Mouse (Mus musculus): ENCODE results near the gene Grrp1. TPM values are rescaled to one million over a fixed set of nuclear protein-coding genes. Genes with fewer than 3 reads are reported as not detected.
"Not testable (repeated sequence)": the region's sequence is repeated elsewhere in the genome, so short reads cannot be mapped to it uniquely, and the experiment has no call there.

The Grrp1 gene
- polyA plus RNA-seq, 1 experiment from 2014 or later = 10.4 TPM

DNA sequence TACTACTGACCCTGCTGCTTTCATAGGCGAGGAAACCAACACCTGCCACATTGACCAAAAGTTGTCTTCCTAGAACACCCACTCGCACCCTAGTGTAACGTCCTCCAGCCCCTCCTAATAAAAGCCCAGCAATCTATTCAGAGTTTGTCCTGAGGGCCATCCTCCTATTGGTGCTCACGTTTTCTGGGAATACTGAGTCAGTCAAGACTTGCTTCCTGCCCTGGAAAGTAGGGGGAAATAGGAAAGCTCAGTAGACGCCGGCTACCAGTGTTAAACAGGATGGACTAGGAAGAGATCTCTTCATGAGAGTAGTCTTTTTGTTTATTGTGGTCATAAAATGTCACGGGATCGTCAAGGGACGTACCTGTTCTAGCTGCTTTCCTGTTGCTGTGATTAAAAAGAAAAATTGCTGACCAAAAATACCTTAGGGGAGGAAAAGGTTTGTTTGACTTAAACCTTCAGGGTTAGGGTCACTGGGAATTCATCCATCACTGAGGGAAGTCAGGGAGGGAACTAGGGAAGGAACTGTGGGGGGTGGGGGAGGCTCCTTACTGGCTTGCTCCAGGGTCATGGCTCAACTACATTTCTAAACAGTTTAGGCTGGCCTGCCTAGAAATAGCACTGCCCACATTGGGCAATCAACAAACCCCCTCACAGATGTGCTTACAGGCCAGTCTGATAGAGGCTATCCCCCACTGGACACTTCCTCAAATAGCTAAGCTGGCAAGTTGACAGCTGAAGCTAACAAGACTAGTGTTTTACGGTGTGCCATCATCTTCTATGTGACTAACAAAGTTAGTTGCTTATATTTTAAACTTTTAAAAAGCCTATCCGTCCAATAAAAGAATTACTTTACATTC lies 34.7 kb upstream of the Grrp1 start:
- Histone ChIP-seq H3K4me1 (replicated peaks) (peaks cover 30% of the 10 kb centered on the region), H3K27me3 (peaks cover 10% of the 10 kb centered on the region), H3K4me3 (peak overlapping the region; percentile 100), H3K36me3 (peaks cover 12% of the 10 kb centered on the region), H3K9ac (peak overlapping the region; percentile 99), H3K9me3 (no peaks in the 10 kb centered on the region), H3K27ac (replicated peaks) (peak overlapping the region; percentile 100), H3K4me2 (peak overlapping the region; percentile 73)
- 27% methylated on average over 11 of the region's 11 CpGs for WGBS
- ATAC-seq (ENCODE audit: low read depth) = no peak

DNA sequence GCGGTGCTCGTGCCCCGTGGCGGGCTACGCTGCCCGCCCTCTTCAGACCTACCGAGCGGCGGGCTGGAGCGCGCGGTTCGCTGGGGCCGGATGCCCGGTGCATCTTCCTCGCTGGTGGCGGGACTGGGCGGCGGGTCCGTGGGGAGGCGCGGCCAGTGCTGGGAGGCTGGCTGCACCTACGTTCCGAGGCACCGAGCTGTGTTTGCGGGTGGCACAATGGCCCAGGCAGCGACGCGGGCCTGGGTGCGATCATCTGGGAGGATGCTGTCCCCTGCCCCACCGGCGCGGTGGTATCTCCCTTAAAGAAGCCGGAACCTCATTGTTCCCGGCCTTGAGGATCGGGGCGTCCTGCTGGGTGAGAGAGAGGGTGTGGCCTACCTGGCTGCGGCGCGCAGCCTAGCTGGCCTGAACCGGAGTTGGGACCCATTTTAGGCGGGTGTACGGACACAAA lies 33.7 kb upstream of the Grrp1 start, which contains the start of gene Pdik1l:
Gene Pdik1l, minus strand, starts transcription at position 321 of the 451 bp plus-strand sequence.
- peaks cover 22% of the 10 kb centered on the region for H3K36me3 ChIP-seq
- WGBS = under 1% methylated on average over 38 of the region's 43 CpGs
- H3K4me2 ChIP-seq = peak within 1 kb of the TSS; percentile 95
- H3K4me1 ChIP-seq (replicated peaks) = peaks cover 30% of the 10 kb centered on the region
- ATAC-seq (ENCODE audit: low read depth) = peak; percentile 89
- H3K27ac ChIP-seq (replicated peaks) = peak within 1 kb of the TSS; percentile 100
- H3K9me3 ChIP-seq = no peaks in the 10 kb centered on the region
- no peaks in the 10 kb centered on the region for H3K27me3 ChIP-seq
- peak within 1 kb of the TSS; percentile 99 for H3K9ac ChIP-seq
- H3K4me3 ChIP-seq = peak within 1 kb of the TSS; percentile 100

- WGBS = under 1% methylated on average over 58 of the region's 59 CpGs
- H3K4me1 ChIP-seq (replicated peaks) = peaks cover 30% of the 10 kb centered on the region
- peak overlapping the region; percentile 100 for H3K27ac ChIP-seq (replicated peaks)
- peak overlapping the region; percentile 99 for H3K9ac ChIP-seq
- peak overlapping the region; percentile 100 for H3K4me3 ChIP-seq
- H3K27me3 ChIP-seq = no peaks in the 10 kb centered on the region
- peak; percentile 96 for ATAC-seq (ENCODE audit: low read depth)
- H3K36me3 ChIP-seq = peaks cover 25% of the 10 kb centered on the region
- H3K4me2 ChIP-seq = peak overlapping the region; percentile 95
- H3K9me3 ChIP-seq = no peaks in the 10 kb centered on the region
Measured at GRCm38 (mm10) chr4:134287168-134287564, 33.3 kb upstream of the Grrp1 start.

- WGBS = 2% methylated on average over 59 of the region's 59 CpGs
Measured at GRCm38 (mm10) chr4:134286226-134287167, 32.6 kb upstream of the Grrp1 start.

DNA sequence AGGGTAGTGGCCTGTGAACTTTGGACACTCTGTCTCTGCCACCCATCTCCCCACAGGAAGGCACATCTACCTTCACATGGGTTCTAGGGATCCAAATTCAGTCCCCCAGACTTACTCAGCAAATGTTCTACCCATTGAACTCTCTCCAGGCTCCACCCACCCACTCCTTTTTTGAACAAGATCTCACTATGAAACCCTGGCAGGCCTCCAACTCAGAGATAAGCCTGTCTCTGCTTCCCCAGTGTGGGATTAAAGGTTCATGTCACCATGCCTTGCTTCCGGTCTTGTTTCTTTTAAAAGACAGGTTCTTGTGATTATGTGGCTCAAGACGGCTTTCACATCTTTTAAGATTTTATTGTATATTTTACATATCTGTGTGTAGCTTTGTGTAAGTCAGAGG lies 31.0 kb upstream of the Grrp1 start:
- WGBS = 93% methylated on average over 2 of the region's 2 CpGs
- no peaks in the 10 kb centered on the region for H3K27me3 ChIP-seq
- H3K36me3 ChIP-seq = peaks cover 45% of the 10 kb centered on the region
- H3K9ac ChIP-seq = no peak overlapping the region
- H3K4me1 ChIP-seq (replicated peaks) = peaks cover 30% of the 10 kb centered on the region
- ATAC-seq (ENCODE audit: low read depth) = no peak
- no peak overlapping the region for H3K4me3 ChIP-seq
- no peak overlapping the region for H3K27ac ChIP-seq (replicated peaks)
- no peak overlapping the region for H3K4me2 ChIP-seq
- no peaks in the 10 kb centered on the region for H3K9me3 ChIP-seq

More at GRCm38 (mm10) chr4:134286226-134287167, 32.6 kb upstream of the Grrp1 start:
- Histone ChIP-seq H3K4me2 (peak overlapping the region; percentile 95), H3K4me3 (peak overlapping the region; percentile 100), H3K36me3 (peaks cover 31% of the 10 kb centered on the region), H3K27ac (replicated peaks) (peak overlapping the region; percentile 100), H3K27me3 (no peaks in the 10 kb centered on the region), H3K4me1 (replicated peaks) (peaks cover 30% of the 10 kb centered on the region), H3K9me3 (no peaks in the 10 kb centered on the region), H3K9ac (peak overlapping the region; percentile 99)
- peak; percentile 68 for ATAC-seq (ENCODE audit: low read depth)

DNA sequence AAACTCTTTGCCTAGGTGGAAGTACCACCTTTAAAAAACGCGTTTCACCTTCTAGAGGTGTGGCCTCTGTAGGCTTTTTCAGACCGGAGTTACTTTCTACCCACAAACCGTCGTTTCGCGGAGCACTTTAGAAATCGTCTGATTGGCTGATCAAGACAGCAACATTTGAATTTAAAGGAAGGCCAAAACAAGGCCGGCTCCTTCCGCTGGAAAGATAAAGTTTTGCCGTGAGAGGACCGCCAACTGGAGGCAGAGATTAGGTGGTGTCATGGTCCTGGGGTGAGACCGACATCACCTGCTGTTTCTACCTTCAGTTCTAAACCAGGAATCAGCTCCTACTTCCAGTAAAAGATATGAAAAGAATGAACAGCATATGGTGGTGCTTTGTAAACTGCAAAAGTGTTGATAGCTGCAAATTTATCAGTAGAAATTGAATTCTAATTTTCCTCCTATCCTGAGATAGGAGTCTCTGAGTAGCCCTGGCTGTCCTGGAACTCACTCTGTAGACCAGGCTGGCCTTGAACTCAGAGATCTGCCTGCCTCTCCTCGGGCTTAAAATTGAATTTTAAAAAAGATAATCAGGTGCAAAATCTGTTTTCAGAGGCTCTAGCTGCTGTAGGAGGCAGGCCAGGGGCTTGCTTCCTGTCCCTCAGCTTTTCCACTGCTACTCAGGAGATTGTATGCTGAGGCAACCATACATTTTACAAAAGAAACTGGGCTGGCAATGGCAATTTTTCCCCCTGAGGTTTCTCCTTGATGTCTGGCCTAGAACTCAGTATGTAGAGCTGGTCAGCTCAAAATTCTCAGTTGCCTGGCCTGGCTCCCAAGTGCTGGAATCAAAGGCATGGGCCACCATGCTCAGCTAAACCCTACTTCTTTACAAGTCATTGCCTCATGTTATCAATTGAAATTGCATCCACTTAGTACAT lies 19.8 kb upstream of the Grrp1 start:
- Histone ChIP-seq H3K4me2 (peak overlapping the region; percentile 23), H3K27me3 (no peaks in the 10 kb centered on the region)

DNA sequence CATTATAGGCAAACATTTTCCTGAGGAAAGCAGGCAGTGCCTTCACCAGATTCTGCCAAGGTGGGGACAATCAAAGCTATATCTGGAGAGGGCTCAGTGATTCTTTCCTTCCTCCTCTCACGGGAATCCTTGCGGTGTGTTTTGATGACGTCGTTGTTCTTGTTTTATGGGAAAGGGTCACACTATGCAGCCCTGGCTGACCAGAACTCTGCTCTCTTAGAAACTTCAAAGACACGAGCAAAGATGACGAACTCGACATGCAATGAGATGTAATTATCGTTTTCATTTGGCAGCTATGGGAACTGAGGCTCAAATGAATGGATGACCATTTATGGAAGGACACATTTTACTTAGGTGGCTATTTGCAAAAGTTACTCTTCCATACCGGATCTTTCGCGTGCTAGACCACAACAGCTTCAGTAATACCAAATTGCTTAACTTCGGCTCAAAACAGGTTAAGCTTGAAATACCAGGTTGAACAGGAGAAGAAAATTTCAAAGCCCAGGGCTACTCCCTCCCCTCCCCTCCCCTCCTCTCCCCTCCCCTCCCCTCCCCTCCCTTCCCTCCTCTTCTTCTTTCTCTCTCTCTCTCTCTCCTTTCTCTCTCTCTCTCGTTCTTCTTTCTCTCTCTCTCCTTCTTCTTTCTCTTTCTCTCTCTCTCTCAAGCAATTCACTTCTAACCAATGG lies 19.0 kb upstream of the Grrp1 start:
- WGBS = 26% methylated on average over 12 of the region's 13 CpGs
- Histone ChIP-seq H3K4me2 (peak overlapping the region; percentile 23), H3K27me3 (no peaks in the 10 kb centered on the region), H3K4me3 (no peak overlapping the region), H3K36me3 (peaks cover 17% of the 10 kb centered on the region), H3K27ac (replicated peaks) (no peak overlapping the region), H3K9ac (no peak overlapping the region), H3K4me1 (replicated peaks) (no peaks in the 10 kb centered on the region), H3K9me3 (no peaks in the 10 kb centered on the region)
- no peak for ATAC-seq (ENCODE audit: low read depth)

More for the DNA sequence above, 19.8 kb upstream of the Grrp1 start:
- H3K9me3 ChIP-seq = no peaks in the 10 kb centered on the region
- peaks cover 24% of the 10 kb centered on the region for H3K36me3 ChIP-seq
- H3K4me3 ChIP-seq = no peak overlapping the region
- no peak for ATAC-seq (ENCODE audit: low read depth)
- no peak overlapping the region for H3K9ac ChIP-seq
- H3K27ac ChIP-seq (replicated peaks) = no peak overlapping the region
- WGBS = 8% methylated on average over 14 of the region's 14 CpGs
- H3K4me1 ChIP-seq (replicated peaks) = no peaks in the 10 kb centered on the region

- 85% methylated on average over 7 of the region's 7 CpGs for WGBS
- ATAC-seq (ENCODE audit: low read depth) = no peak
- no peak overlapping the region for H3K4me3 ChIP-seq
Measured at GRCm38 (mm10) chr4:134271979-134272378, 18.1 kb upstream of the Grrp1 start.

GRCm38 (mm10) chr4:134269622-134270021 lies 15.7 kb upstream of the Grrp1 start:
- H3K4me1 ChIP-seq (replicated peaks); H3K4me3 ChIP-seq; ATAC-seq (ENCODE audit: low read depth); H3K27ac ChIP-seq (replicated peaks); H3K9me3 ChIP-seq; H3K9ac ChIP-seq; H3K4me2 ChIP-seq; H3K36me3 ChIP-seq; H3K27me3 ChIP-seq: not testable (repeated sequence)

More at GRCm38 (mm10) chr4:134271979-134272378, 18.1 kb upstream of the Grrp1 start:
- Histone ChIP-seq H3K9ac (no peak overlapping the region), H3K27me3 (no peaks in the 10 kb centered on the region), H3K9me3 (no peaks in the 10 kb centered on the region), H3K27ac (replicated peaks) (no peak overlapping the region), H3K36me3 (peaks cover 8% of the 10 kb centered on the region), H3K4me2 (no peak overlapping the region), H3K4me1 (replicated peaks) (no peaks in the 10 kb centered on the region)

DNA sequence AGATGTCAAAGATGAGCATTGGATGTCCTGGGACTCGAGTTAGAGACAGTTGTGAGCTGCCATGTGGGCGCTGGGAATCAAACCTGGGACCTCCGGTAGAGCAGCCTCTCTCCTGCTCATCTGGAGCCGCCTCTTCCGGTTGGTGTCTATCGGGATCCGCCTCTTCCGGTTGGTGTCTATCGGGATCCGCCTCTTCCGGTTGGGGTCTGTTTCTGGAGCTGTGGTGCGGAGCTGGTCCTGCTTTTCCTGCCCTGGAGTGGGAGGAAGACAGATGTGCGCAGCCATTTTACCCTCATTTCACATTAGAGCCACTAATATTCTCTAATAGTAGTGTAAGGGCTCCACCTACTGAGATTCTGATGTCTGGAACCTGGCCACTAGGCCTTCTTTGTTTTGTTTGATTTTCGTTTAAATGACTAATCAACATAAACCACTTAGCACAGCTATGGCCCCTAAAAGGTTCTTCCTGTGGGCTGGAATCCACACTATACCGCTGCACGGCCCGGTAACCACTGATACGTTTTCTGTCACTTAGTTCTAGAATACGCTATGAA lies 14.3 kb upstream of the Grrp1 start:
- H3K4me2 ChIP-seq = no peak overlapping the region
- H3K9me3 ChIP-seq = no peaks in the 10 kb centered on the region
- no peak overlapping the region for H3K9ac ChIP-seq
- H3K27ac ChIP-seq (replicated peaks) = no peak overlapping the region
- ATAC-seq (ENCODE audit: low read depth) = no peak
- 86% methylated on average over 19 of the region's 19 CpGs for WGBS
- no peaks in the 10 kb centered on the region for H3K36me3 ChIP-seq
- H3K4me3 ChIP-seq = no peak overlapping the region
- no peaks in the 10 kb centered on the region for H3K4me1 ChIP-seq (replicated peaks)
- H3K27me3 ChIP-seq = no peaks in the 10 kb centered on the region

All from neural tube, embryonic 13.5 days (tissue).